Mouse (Mus musculus) liver, embryonic 15.5 days (tissue): Measurements from ENCODE around the gene Polr2c. TPM values are rescaled to one million over a fixed set of nuclear protein-coding genes. Genes with fewer than 3 reads are reported as not detected.

Experiments
- ATAC-seq: fragments of 200-750 bp; cut with Nextera tagmentation; 2 replicates; pipeline ENCODE4 v1.8.0; 2017; ENCODE audit warnings: moderate number of reproducible peaks, mild to moderate bottlenecking, moderate library complexity; ENCODE audit not compliant: insufficient read depth
- H3K27ac ChIP-seq: fragments of 300-500 bp; sonication (generic); replicated peaks from 2 replicates; pipeline ENCODE4 v1.5.1; 2015; ENCODE audit warnings: mild to moderate bottlenecking, inconsistent platforms
- H3K27me3 ChIP-seq: fragments of 300-500 bp; sonication (generic); 2 replicates; pipeline ENCODE4 v1.6.1; 2015; ENCODE audit warnings: mild to moderate bottlenecking, inconsistent platforms
- H3K36me3 ChIP-seq: fragments of 300-500 bp; sonication (generic); replicated peaks from 2 replicates; pipeline ENCODE4 v1.6.1; 2015; ENCODE audit warnings: moderate library complexity, mild to moderate bottlenecking, inconsistent platforms
- H3K4me1 ChIP-seq: fragments of 300-500 bp; sonication (generic); replicated peaks from 2 replicates; pipeline ENCODE4 v1.6.1; 2015; ENCODE audit warnings: inconsistent platforms
- H3K4me2 ChIP-seq: fragments of 300-500 bp; sonication (generic); 2 replicates; pipeline ENCODE4 v1.6.1; 2015; ENCODE audit warnings: moderate library complexity, mild to moderate bottlenecking, inconsistent platforms
- H3K4me3 ChIP-seq: fragments of 300-500 bp; sonication (generic); replicated peaks from 2 replicates; pipeline ENCODE4 v1.5.1; 2015; ENCODE audit warnings: mild to moderate bottlenecking, inconsistent platforms
- H3K9ac ChIP-seq: fragments of 300-500 bp; sonication (generic); 2 replicates; pipeline ENCODE4 v1.6.1; 2015; ENCODE audit warnings: moderate library complexity, mild to moderate bottlenecking, inconsistent platforms
- H3K9me3 ChIP-seq: fragments of 300-500 bp; sonication (generic); replicated peaks from 2 replicates; pipeline ENCODE4 v1.6.1; 2016; ENCODE audit warnings: inconsistent platforms
- WGBS: fragments of 180-500 bp; shearing (Covaris S2); methylation state at CpG from one replicate; pipeline ENCODE4 v1.1.7; 2015; ENCODE audit warnings: mixed read lengths; ENCODE audit not compliant: insufficient replicate concordance; 5-methylcytosine and 5-hydroxymethylcytosine counted together
- polyA plus RNA-seq: library from polyadenylated mRNA; unstranded; fragments of >200 nt; fragmentation: Nextera tagmentation; extraction: Ambion mirVana; gene quantifications from 2 replicates; pipeline ENCODE4 v1.2.1, GENCODE M21; 2015

Polr2c gene
- polyA plus RNA-seq, 1 experiment from 2014 or later, result 70.5 TPM

DNA sequence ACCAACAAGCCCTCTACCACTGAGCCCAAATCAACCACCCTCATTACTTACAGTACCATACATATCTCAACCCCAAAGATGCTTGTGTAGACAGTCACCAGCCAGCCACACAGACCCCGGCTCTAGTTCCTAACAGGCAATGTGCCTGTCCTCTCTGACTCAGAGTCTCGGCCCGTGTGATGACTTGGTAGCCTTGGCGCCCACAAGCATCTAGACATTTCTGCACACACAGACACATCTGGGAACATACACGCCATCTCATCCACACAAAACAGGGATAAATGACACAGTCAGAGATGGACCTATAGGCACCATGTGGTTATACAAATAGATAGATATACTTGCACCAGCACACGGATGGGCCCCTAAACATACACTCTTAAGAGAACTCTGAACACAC, 57.0 kb downstream of the Polr2c start:
- no peak for ATAC-seq
- Histone ChIP-seq H3K9me3 (no peaks in the 10 kb centered on the region), H3K4me1 (peaks cover 48% of the 10 kb centered on the region), H3K4me3 (no peak overlapping the region), H3K9ac (no peak overlapping the region), H3K36me3 (no peaks in the 10 kb centered on the region), H3K27ac (no peak overlapping the region), H3K4me2 (no peak overlapping the region), H3K27me3 (peaks cover 84% of the 10 kb centered on the region)
- WGBS, result 75% methylated on average over 6 of the region's 6 CpGs

DNA sequence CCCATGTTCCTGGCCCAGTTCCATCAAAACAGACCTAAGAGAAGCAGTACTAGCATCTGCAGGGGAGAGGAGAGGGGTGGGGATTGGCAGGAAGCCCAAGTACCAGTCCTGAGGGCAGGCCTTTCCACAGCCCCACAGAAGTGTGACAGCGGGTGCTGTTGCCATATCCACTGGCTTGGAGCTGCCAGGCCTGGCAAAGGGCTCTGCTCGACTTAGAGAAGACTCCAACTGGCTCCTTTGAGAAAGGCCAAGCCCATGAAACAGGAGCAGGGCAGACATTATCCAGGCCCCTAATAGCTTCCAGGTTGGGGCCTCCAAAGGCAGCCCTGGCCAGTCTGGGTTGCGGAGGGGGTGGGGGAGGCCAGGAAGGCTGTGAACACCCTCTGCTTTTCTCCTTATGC, 57.5 kb downstream of the Polr2c start:
- Histone ChIP-seq H3K27ac (no peak overlapping the region), H3K4me2 (no peak overlapping the region), H3K36me3 (no peaks in the 10 kb centered on the region), H3K4me3 (no peak overlapping the region), H3K9me3 (no peaks in the 10 kb centered on the region), H3K9ac (no peak overlapping the region), H3K27me3 (peaks cover 86% of the 10 kb centered on the region), H3K4me1 (peaks cover 45% of the 10 kb centered on the region)
- WGBS, result 73% methylated on average over 3 of the region's 3 CpGs
- no peak for ATAC-seq

DNA sequence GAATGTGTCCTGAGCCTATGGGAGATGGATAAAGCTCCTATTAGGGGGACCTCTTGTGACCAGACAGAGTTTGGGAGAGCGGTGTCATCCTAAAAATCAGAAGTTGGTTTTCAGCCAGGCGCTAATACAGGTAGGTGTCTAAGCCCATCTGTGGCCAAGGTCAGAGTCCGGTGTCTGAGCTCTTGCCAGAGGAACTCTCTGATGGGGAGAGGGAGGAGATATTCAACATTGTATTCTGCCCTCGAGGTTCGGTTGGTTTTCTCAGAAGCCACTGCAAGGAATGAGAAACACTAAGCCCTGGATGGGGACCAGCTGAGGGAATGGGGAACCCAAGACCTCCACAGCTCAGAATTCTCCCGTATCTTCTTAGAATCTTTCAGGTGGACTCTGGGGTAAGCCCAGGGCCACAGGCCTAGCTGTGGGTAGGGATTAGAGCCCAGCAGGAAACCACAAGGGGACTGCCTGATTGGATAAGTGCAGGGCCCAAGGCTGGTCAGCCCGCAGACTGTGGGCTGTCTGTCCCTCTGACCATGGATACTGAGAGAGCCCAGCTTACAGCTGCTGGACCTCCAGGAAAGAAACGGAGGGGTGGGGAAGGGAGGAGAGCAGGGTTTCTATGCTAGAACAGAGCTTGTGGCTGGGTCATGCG, 59.2 kb downstream of the Polr2c start:
- no peaks in the 10 kb centered on the region for H3K9me3 ChIP-seq
- no peak for ATAC-seq
- H3K27ac ChIP-seq, result no peak overlapping the region
- H3K27me3 ChIP-seq, result peaks cover 81% of the 10 kb centered on the region
- H3K4me2 ChIP-seq, result peak overlapping the region; percentile 96
- H3K4me1 ChIP-seq, result peaks cover 45% of the 10 kb centered on the region
- H3K9ac ChIP-seq, result no peak overlapping the region
- 29% methylated on average over 9 of the region's 9 CpGs for WGBS
- no peaks in the 10 kb centered on the region for H3K36me3 ChIP-seq
- peak overlapping the region; percentile 65 for H3K4me3 ChIP-seq

- Histone ChIP-seq H3K27me3 (peaks cover 77% of the 10 kb centered on the region), H3K9ac (peak overlapping the region; percentile 49; the same call in 1 of the 2 replicates), H3K4me1 (peaks cover 48% of the 10 kb centered on the region), H3K27ac (no peak overlapping the region), H3K9me3 (no peaks in the 10 kb centered on the region), H3K36me3 (no peaks in the 10 kb centered on the region), H3K4me2 (peak overlapping the region; percentile 96), H3K4me3 (peak overlapping the region; percentile 65)
- WGBS, result 5% methylated on average over 10 of the region's 10 CpGs
- ATAC-seq, result no peak; the same call in 1 of the 2 replicates
Observed at GRCm38 (mm10) chr8:94916960-94917324, 59.7 kb downstream of the Polr2c start.

DNA sequence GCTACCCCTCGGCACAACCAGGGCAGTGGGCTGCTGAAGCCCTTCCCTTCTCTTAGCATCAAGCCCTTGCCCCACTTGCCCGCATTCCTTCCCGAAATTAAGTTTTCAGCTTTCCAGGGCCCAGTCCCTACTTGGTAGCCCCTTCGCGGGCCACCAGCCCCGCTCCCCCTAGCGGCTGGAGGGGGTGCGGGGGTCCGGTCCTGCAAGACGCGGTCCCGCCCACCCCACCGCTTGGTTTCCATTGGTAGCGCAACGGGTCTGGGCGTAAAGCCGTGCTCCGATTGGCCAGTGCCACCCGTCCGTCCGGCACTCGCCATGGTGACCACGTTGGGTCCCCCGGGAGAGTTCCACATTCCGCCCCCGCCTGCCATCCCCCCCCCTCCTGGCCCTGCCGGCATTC, 60.1 kb downstream of the Polr2c start:
- Histone ChIP-seq H3K9me3 (no peaks in the 10 kb centered on the region), H3K36me3 (no peaks in the 10 kb centered on the region), H3K4me3 (peak overlapping the region; percentile 65), H3K9ac (peak overlapping the region; percentile 49), H3K27me3 (peaks cover 73% of the 10 kb centered on the region), H3K4me2 (peak overlapping the region; percentile 96), H3K4me1 (peaks cover 52% of the 10 kb centered on the region), H3K27ac (peak overlapping the region; percentile 24; the same call in 1 of the 2 replicates)
- ATAC-seq, result peak; percentile 78
- WGBS, result under 1% methylated on average over 27 of the region's 27 CpGs

GRCm38 (mm10) chr8:94917851-94918495, 60.7 kb downstream of the Polr2c start, which contains the start of gene Ccdc102a:
Gene Ccdc102a, minus strand, starts transcription at chr8:94918098.
- peak within 1 kb of the TSS; percentile 49 for H3K9ac ChIP-seq
- H3K36me3 ChIP-seq, result no peaks in the 10 kb centered on the region
- H3K4me2 ChIP-seq, result peak within 1 kb of the TSS; percentile 96
- H3K4me1 ChIP-seq, result peaks cover 56% of the 10 kb centered on the region
- H3K27me3 ChIP-seq, result peaks cover 67% of the 10 kb centered on the region
- WGBS, result 1% methylated on average over 51 of the region's 51 CpGs
- ATAC-seq, result peak; percentile 38
- H3K27ac ChIP-seq, result peak within 1 kb of the TSS; percentile 24; the same call in 1 of the 2 replicates
- H3K4me3 ChIP-seq, result peak within 1 kb of the TSS; percentile 65
- no peaks in the 10 kb centered on the region for H3K9me3 ChIP-seq

- no peak overlapping the region for H3K27ac ChIP-seq
- H3K36me3 ChIP-seq, result no peaks in the 10 kb centered on the region
- H3K4me3 ChIP-seq, result no peak overlapping the region
- no peaks in the 10 kb centered on the region for H3K9me3 ChIP-seq
- peaks cover 54% of the 10 kb centered on the region for H3K27me3 ChIP-seq
- H3K4me1 ChIP-seq, result peaks cover 57% of the 10 kb centered on the region
- ATAC-seq, result no peak
- no peak overlapping the region for H3K9ac ChIP-seq
- no peak overlapping the region for H3K4me2 ChIP-seq
Observed at GRCm38 (mm10) chr8:94919256-94919655, 62.0 kb downstream of the Polr2c start.

DNA sequence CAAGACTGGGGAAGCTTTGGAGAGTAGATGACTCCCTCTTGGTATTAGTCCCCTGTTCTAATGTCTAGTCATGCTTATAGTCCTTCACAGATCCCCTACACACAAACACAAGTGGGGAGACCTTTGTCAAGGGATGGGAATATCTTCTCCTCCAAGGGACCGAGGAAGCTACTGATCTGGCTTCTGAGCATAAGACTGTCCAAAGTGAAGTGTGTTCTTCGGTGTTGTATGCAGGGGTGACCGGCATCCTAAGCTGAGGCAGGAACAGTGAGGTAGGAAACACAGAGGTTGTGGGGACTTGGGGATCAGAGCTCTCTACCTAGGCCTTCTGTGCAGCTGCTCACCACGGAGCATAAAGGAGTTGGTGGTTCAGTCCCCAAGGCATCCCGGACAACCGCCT, 64.9 kb downstream of the Polr2c start:
- no peak overlapping the region for H3K4me3 ChIP-seq
- H3K36me3 ChIP-seq, result no peaks in the 10 kb centered on the region
- H3K4me1 ChIP-seq, result peaks cover 42% of the 10 kb centered on the region
- peaks cover 25% of the 10 kb centered on the region for H3K27me3 ChIP-seq
- ATAC-seq, result no peak
- no peak overlapping the region for H3K9ac ChIP-seq
- no peaks in the 10 kb centered on the region for H3K9me3 ChIP-seq
- peak overlapping the region; percentile 32; the same call in 1 of the 2 replicates for H3K4me2 ChIP-seq
- H3K27ac ChIP-seq, result peak overlapping the region; percentile 21; the same call in 1 of the 2 replicates
- 38% methylated on average over 6 of the region's 6 CpGs for WGBS

- H3K27ac ChIP-seq, result peak overlapping the region; percentile 21; the same call in 1 of the 2 replicates
- H3K4me3 ChIP-seq, result no peak overlapping the region
- H3K4me2 ChIP-seq, result peak overlapping the region; percentile 32
- H3K4me1 ChIP-seq, result peaks cover 38% of the 10 kb centered on the region
- H3K36me3 ChIP-seq, result no peaks in the 10 kb centered on the region
- H3K9ac ChIP-seq, result 0 out of 2 replicates have a peak overlapping the region, but pooled peaks have one; percentile 8
- H3K9me3 ChIP-seq, result no peaks in the 10 kb centered on the region
- peaks cover 20% of the 10 kb centered on the region for H3K27me3 ChIP-seq
- 6% methylated on average over 8 of the region's 8 CpGs for WGBS
- peak; percentile 68 for ATAC-seq
Observed at GRCm38 (mm10) chr8:94922602-94923001, 65.4 kb downstream of the Polr2c start.
